Mouse (Mus musculus): ENCODE results near the gene Khk. TPM values are rescaled to one million over a fixed set of nuclear protein-coding genes. Genes with fewer than 3 reads are reported as not detected.

Gene Khk
- polyA plus RNA-seq, 1 experiment from 2014 or later = 33.1 TPM

- WGBS (ENCODE audit: insufficient replicate concordance) = 73% methylated on average over 2 of the region's 2 CpGs
- H3K27ac ChIP-seq (replicated peaks) = no peak overlapping the region
- no peak overlapping the region for H3K4me2 ChIP-seq
- no peaks in the 10 kb centered on the region for H3K9me3 ChIP-seq (replicated peaks)
- peaks cover 24% of the 10 kb centered on the region for H3K27me3 ChIP-seq
- no peak for ATAC-seq (ENCODE audit: insufficient read depth)
- no peak overlapping the region for H3K4me3 ChIP-seq (replicated peaks)
- H3K4me1 ChIP-seq (replicated peaks) = peaks cover 5% of the 10 kb centered on the region
- no peaks in the 10 kb centered on the region for H3K36me3 ChIP-seq (replicated peaks)
- H3K9ac ChIP-seq = no peak overlapping the region
Measured at GRCm38 (mm10) chr5:30943004-30943403, 21.8 kb downstream of the Khk start.

DNA sequence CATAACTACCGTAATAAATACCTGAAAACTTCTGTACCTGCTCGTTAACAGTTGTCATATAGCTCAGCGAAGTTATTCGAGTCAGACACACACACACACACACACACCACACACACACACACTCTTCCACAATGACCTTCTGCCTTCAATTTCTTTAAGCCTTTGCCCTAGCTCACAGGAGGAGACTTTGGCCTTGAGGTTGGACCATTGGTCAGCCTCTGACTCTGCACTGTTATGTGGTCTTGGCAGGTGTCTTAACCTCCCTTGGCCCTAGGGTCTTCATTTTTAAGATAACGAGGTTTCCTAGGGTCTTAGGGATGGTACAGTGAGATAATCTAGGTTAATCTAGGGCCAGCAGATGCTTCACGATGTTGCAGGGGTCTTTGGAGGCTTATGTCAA lies 23.1 kb downstream of the Khk start:
- no peak overlapping the region for H3K4me3 ChIP-seq (replicated peaks)
- ATAC-seq (ENCODE audit: insufficient read depth) = no peak
- no peaks in the 10 kb centered on the region for H3K36me3 ChIP-seq (replicated peaks)
- H3K4me1 ChIP-seq (replicated peaks) = peaks cover 15% of the 10 kb centered on the region
- no peak overlapping the region for H3K9ac ChIP-seq
- H3K9me3 ChIP-seq (replicated peaks) = no peaks in the 10 kb centered on the region
- H3K27ac ChIP-seq (replicated peaks) = no peak overlapping the region
- H3K27me3 ChIP-seq = peaks cover 27% of the 10 kb centered on the region
- H3K4me2 ChIP-seq = no peak overlapping the region
- 64% methylated on average over 6 of the region's 6 CpGs for WGBS (ENCODE audit: insufficient replicate concordance)

- Histone ChIP-seq H3K27me3 (peaks cover 27% of the 10 kb centered on the region), H3K9me3 (replicated peaks) (no peaks in the 10 kb centered on the region), H3K4me1 (replicated peaks) (peaks cover 22% of the 10 kb centered on the region), H3K27ac (replicated peaks) (no peak within 1 kb of the TSS), H3K36me3 (replicated peaks) (no peaks in the 10 kb centered on the region), H3K4me2 (peak within 1 kb of the TSS; percentile 65), H3K4me3 (replicated peaks) (peak within 1 kb of the TSS; percentile 46), H3K9ac (no peak within 1 kb of the TSS)
- ATAC-seq (ENCODE audit: insufficient read depth) = peak; percentile 37
- WGBS (ENCODE audit: insufficient replicate concordance) = 8% methylated on average over 44 of the region's 44 CpGs
Measured at GRCm38 (mm10) chr5:30944956-30945781, 23.9 kb downstream of the Khk start, which contains the start of gene Cgref1. TSS of gene Cgref1 (minus strand) at chr5:30945591.

DNA sequence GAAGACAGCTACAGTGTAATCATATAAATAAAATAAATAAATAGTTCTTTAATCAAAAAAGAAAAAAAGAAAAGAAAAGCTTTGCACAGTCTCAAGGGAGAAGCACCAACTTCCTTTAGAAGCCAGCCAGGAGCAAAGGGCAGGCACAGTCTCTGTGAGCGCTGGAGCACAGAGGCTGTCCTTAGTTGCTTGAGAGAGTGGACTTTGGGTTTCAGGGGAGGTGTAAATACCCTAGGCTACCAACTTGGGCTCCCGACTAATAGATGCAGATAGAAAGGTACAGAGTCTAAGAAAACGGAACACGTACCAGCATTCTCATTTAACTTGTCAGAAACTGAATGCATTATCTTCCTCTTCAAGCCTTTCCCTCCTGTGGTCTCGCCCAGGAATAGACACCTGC lies 27.4 kb downstream of the Khk start:
- Histone ChIP-seq H3K4me3 (replicated peaks) (no peak overlapping the region), H3K27ac (replicated peaks) (no peak overlapping the region), H3K4me1 (replicated peaks) (peaks cover 39% of the 10 kb centered on the region), H3K9ac (no peak overlapping the region), H3K9me3 (replicated peaks) (no peaks in the 10 kb centered on the region), H3K27me3 (peaks cover 27% of the 10 kb centered on the region), H3K4me2 (no peak overlapping the region), H3K36me3 (replicated peaks) (peaks cover 15% of the 10 kb centered on the region)
- no peak for ATAC-seq (ENCODE audit: insufficient read depth)
- WGBS (ENCODE audit: insufficient replicate concordance) = 57% methylated on average over 5 of the region's 5 CpGs

DNA sequence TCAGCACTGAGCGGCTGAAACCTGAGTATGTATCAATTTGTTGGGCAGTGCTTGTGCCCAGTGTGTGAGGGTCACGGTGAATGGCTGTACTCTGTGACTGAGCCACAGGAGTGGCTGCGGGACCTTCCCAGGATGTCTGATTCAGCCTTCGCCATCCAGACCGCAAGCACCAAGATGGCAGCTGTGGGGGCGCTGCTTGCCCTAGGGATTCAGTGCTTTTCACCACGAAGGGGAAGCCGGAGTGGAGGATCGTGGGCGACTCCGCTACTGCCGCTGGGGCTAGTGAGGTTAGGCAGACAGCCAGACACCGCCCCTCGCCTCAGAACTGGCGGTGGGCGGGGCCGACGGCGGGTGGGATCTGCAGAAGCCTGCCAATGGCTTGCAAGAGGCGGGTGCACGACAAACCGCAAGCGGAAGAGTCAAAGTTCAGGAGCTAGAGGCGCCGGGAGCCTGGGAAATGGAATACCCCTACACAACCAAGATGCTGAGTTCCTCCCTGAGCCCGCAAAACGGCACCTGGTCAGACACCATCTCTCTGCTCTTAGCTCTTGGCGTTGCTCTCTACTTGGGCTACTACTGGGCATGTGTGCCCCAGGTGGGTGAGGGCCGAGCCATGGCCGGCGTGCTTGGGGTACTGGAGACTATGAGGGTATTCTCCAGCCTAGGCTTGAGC lies 28.6 kb downstream of the Khk start:
- under 1% methylated on average over 31 of the region's 31 CpGs for WGBS (ENCODE audit: insufficient replicate concordance)
- peak; percentile 82 for ATAC-seq (ENCODE audit: insufficient read depth)
- peaks cover 40% of the 10 kb centered on the region for H3K4me1 ChIP-seq (replicated peaks)

GRCm38 (mm10) chr5:30950451-30950850 lies 29.2 kb downstream of the Khk start:
- WGBS (ENCODE audit: insufficient replicate concordance) = 64% methylated on average over 4 of the region's 4 CpGs
- Histone ChIP-seq H3K27ac (replicated peaks) (peak overlapping the region; percentile 48; the same call in 1 of the 2 replicates), H3K36me3 (replicated peaks) (peaks cover 33% of the 10 kb centered on the region), H3K9ac (peak overlapping the region; percentile 64), H3K4me1 (replicated peaks) (peaks cover 35% of the 10 kb centered on the region), H3K9me3 (replicated peaks) (no peaks in the 10 kb centered on the region), H3K4me3 (replicated peaks) (peak overlapping the region; percentile 69), H3K4me2 (peak overlapping the region; percentile 95), H3K27me3 (peaks cover 12% of the 10 kb centered on the region)
- peak; percentile 5; the same call in 1 of the 2 replicates for ATAC-seq (ENCODE audit: insufficient read depth)

More for the DNA sequence above, 28.6 kb downstream of the Khk start:
- Histone ChIP-seq H3K4me2 (peak overlapping the region; percentile 95), H3K27ac (replicated peaks) (peak overlapping the region; percentile 48; the same call in 1 of the 2 replicates), H3K9ac (peak overlapping the region; percentile 64), H3K9me3 (replicated peaks) (no peaks in the 10 kb centered on the region), H3K4me3 (replicated peaks) (peak overlapping the region; percentile 69), H3K27me3 (peaks cover 19% of the 10 kb centered on the region), H3K36me3 (replicated peaks) (peaks cover 26% of the 10 kb centered on the region)

- H3K27ac ChIP-seq (replicated peaks) = no peak overlapping the region
- peak overlapping the region; percentile 95 for H3K4me2 ChIP-seq
- H3K9me3 ChIP-seq (replicated peaks) = no peaks in the 10 kb centered on the region
- H3K4me1 ChIP-seq (replicated peaks) = peaks cover 35% of the 10 kb centered on the region
- H3K4me3 ChIP-seq (replicated peaks) = peak overlapping the region; percentile 69; the same call in 1 of the 2 replicates
- H3K27me3 ChIP-seq = peaks cover 8% of the 10 kb centered on the region
- H3K36me3 ChIP-seq (replicated peaks) = peaks cover 38% of the 10 kb centered on the region
- no peak for ATAC-seq (ENCODE audit: insufficient read depth)
- no peak overlapping the region for H3K9ac ChIP-seq
- 76% methylated on average over 2 of the region's 2 CpGs for WGBS (ENCODE audit: insufficient replicate concordance)
Measured at GRCm38 (mm10) chr5:30950922-30951321, 29.7 kb downstream of the Khk start.

DNA sequence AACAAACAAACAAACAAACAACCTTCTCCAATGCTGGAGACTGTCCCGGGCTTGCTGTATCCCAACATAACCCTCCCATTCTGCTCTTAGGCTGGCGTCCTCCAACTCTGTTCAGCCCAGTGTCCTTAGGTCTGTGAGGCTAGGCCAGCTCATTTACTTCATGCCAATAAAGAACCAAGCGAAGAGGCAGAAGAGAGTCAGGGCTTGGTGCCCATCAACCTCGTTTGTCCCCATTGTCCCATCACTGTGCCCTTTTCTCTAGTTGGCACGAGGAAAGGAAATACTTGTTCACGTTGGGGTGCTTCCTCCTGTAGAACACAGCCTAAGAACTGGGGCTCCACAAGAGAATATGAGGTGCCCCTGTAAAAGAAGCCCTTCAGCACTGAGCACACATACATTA lies 30.5 kb downstream of the Khk start:
- peaks cover 35% of the 10 kb centered on the region for H3K4me1 ChIP-seq (replicated peaks)
- H3K4me3 ChIP-seq (replicated peaks) = no peak overlapping the region
- H3K27ac ChIP-seq (replicated peaks) = no peak overlapping the region
- H3K9me3 ChIP-seq (replicated peaks) = no peaks in the 10 kb centered on the region
- peaks cover 40% of the 10 kb centered on the region for H3K36me3 ChIP-seq (replicated peaks)
- H3K4me2 ChIP-seq = no peak overlapping the region
- 70% methylated on average over 6 of the region's 6 CpGs for WGBS (ENCODE audit: insufficient replicate concordance)
- no peak for ATAC-seq (ENCODE audit: insufficient read depth)
- 0 out of 2 replicates have a peak, but pooled peaks cover 3% of the 10 kb centered on the region for H3K27me3 ChIP-seq
- H3K9ac ChIP-seq = no peak overlapping the region

DNA sequence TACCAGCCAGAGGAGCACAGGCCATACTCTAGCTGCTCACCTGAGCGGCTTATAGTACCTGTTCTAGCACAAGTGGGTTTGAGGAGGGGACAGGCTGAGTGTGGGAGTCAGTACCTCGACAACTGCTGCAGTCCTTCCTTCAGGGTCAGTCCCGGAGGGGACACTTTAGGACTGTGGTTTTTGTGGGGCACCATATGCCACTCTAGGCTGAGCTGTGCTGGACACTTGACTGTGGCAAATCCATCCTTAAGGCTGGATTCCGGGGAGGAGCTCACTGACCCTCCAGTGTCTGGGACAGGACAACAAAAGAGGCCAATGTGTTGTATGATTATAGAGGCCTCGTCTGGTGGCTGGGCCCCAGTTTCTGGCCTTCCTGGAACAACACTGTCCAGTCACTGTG lies 31.3 kb downstream of the Khk start:
- no peak overlapping the region for H3K4me3 ChIP-seq (replicated peaks)
- peaks cover 35% of the 10 kb centered on the region for H3K4me1 ChIP-seq (replicated peaks)
- no peaks in the 10 kb centered on the region for H3K9me3 ChIP-seq (replicated peaks)
- no peak for ATAC-seq (ENCODE audit: insufficient read depth)
- H3K36me3 ChIP-seq (replicated peaks) = peaks cover 44% of the 10 kb centered on the region
- H3K9ac ChIP-seq = no peak overlapping the region
- WGBS (ENCODE audit: insufficient replicate concordance) = 66% methylated on average over 5 of the region's 5 CpGs
- H3K27ac ChIP-seq (replicated peaks) = no peak overlapping the region
- 0 out of 2 replicates have a peak, but pooled peaks cover 3% of the 10 kb centered on the region for H3K27me3 ChIP-seq
- no peak overlapping the region for H3K4me2 ChIP-seq

DNA sequence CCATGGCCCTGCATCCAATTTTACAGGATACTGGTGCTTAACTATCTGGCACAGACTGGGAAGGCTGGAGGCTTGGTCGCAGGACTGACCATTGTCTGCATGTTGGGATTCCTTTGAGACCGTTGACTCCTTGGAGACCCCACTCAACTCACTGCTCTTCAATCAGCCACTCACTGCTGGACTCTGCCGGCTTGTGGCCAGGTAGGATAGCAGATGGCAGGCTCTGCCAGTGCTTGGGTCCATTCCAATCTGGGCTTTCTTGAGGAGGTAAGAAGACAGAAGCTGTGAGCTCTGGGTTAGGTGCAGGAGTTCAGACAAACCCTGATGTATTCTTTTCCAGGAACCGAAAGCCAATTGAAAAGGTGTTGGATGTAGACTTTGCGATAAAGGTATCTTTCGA lies 32.8 kb downstream of the Khk start:
- H3K27ac ChIP-seq (replicated peaks) = no peak overlapping the region
- peaks cover 58% of the 10 kb centered on the region for H3K36me3 ChIP-seq (replicated peaks)
- WGBS (ENCODE audit: insufficient replicate concordance) = 83% methylated on average over 6 of the region's 6 CpGs
- peaks cover 44% of the 10 kb centered on the region for H3K4me1 ChIP-seq (replicated peaks)
- no peaks in the 10 kb centered on the region for H3K9me3 ChIP-seq (replicated peaks)
- H3K4me2 ChIP-seq = no peak overlapping the region
- no peaks in the 10 kb centered on the region for H3K27me3 ChIP-seq
- no peak overlapping the region for H3K9ac ChIP-seq
- H3K4me3 ChIP-seq (replicated peaks) = no peak overlapping the region
- no peak for ATAC-seq (ENCODE audit: insufficient read depth)

DNA sequence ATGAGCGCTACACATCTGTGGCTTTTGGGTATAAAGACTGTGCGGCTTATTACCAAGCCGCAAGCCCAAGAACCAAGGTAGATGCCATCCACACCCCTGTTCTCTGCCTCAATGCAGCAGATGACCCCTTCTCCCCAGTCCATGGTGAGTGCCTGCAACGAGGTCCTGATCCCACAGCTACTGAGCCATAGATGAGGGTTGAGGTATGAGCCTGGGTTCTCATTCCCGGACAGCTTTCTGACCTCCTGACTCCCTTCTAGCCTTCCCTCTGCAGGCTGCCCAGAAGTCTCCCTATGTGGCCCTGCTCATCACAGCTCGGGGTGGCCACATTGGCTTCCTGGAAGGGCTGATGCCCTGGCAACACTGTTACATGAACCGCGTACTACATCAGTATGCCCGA lies 33.3 kb downstream of the Khk start:
- WGBS (ENCODE audit: insufficient replicate concordance) = 86% methylated on average over 9 of the region's 9 CpGs
- H3K4me1 ChIP-seq (replicated peaks) = peaks cover 44% of the 10 kb centered on the region
- no peak overlapping the region for H3K9ac ChIP-seq
- H3K9me3 ChIP-seq (replicated peaks) = no peaks in the 10 kb centered on the region
- H3K36me3 ChIP-seq (replicated peaks) = peaks cover 59% of the 10 kb centered on the region
- no peak overlapping the region for H3K4me2 ChIP-seq
- no peak overlapping the region for H3K4me3 ChIP-seq (replicated peaks)
- H3K27ac ChIP-seq (replicated peaks) = no peak overlapping the region
- ATAC-seq (ENCODE audit: insufficient read depth) = no peak
- no peaks in the 10 kb centered on the region for H3K27me3 ChIP-seq
